Mouse (Mus musculus): ENCODE measurements around the gene Nle1. TPM values are rescaled to one million over a fixed set of nuclear protein-coding genes. Genes with fewer than 3 reads are reported as not detected.

Gene Nle1
- 25.6 TPM for polyA plus RNA-seq (2015; fragmentation: Illumina TruSeq; extraction: RNeasy Lipid Tissue Mini Kit (QIAGEN cat#74804); ENCODE audit: insufficient read depth, low replicate concordance)

DNA sequence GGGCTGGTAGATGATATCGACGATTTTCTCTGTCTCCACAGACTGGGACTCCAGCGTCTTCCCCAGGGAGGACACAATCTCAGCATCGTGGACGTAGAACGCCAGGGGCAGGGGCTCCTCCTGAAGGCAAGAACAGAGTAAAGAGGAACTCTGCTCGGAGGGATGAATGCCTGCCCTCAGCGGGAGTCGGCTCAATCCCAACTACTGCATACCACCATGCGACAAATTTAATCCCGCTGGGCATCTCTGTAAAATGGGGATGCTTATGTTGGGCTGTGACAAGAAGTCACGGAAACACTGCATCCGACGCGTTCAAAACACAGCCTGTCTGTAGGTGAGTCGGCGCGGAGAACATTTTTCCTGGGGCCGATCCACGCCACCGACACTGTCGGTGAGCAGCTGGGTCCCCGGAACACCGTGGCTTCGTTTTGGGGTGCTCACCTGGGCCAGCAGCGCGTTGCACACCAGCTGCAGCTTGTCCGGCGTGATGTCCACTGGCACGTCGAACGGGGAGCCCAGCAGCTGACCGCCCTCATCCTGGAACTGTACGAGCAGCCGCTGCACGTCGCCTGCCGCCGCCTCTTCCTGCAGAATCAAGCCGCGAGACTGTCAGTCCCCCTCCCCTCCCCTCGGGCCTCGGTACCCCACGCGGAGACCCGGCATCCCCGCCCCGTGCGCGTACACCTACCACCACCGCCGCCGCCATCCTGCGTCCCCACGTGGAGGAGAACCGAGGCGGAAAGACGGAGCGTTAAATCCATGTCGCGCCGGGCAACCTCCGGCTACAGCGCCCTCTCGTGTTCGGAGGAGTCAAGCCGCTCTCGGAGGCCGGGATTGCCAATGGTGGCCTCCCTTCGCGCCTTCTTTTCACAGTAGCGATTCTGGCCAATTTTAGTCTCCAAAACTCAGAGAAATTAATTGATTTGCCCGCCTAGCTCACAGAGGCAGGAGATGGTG lies at the start of gene Nle1:
Nle1 (minus strand) TSS at position 761 of the 957 bp plus-strand sequence.

DNA sequence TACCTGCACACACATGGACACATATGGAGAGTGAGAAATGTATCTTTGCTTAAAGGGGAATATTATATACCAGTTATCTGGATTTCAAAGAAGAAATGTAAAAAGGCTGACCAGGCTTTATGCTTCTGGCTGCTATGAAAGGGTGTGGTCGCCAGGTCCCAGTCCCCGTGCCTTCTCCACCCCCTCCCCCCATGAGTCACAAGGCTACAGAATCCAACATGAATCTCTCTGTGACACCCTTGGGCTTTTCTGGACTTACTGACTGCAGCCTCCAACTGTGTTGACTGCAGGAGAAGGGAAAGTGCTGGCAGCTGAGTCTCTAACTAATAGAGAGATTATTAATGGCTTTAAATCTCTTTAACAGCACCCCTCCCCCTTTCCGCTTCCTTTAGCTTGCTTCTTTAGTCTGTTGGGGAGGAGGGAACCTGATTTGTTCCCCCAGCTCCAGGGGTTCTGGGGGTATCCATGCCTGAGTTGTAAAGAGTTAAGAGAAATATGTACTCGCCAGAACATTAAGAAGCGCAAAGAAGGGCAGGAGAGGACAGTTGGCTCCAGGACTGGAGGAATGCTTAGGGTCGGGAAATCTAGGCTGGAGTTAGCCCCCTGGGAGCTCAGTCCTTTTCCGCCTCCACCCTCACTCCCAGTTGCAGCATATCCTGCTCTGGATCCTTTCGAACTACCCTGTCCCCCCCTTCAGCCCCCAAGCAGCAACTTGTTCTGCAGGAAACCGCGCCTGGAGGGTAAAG lies 42.7 kb upstream of the Nle1 start, which contains the start of gene Slfn5:
Slfn5 (plus strand) TSS at position 614 of the 746 bp plus-strand sequence.

DNA sequence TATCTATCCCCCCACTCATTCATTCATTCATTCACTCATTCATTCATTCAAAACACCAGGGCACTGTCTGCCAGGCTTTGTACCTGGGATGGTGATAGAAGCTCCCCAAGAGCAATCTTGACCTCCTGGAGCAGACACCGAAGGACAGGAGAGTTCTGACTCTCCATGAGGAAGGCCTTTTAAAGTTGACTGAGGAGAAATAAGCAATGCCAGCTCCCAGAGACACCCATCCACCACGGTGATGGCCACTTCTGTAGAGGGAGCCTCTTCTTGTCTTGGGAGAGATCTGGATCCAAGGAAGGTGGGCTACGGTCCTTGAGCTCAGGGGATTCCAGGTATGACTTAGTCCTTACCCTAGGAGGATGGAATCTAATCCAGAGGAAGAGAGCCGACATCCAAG lies 2.0 kb upstream of the Nle1 start, which contains the start of gene Unc45b:
Unc45b (plus strand) TSS at position 301 of the 400 bp plus-strand sequence.

DNA sequence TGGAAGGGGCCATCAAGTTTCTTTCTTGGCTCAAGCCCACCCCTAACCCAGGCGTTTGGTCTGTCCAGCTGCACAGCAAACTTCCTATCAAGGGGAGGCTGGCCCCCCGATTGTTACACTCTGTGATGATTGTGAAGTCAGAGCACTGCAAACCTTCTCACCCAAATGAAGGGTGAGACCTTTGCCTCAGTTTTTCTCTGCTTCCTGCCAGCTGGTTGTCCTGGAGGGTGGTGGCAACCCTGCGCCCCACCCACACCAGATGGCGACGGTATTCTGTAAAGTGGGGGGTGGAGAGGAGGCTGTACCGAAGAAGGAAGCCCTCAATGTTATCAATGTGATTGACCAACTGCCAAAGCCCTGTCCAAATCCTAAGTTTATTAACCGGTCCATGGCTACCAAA lies 16.3 kb downstream of the Nle1 start, which contains the start of gene Fndc8:
Fndc8 (plus strand) TSS at position 189 of the 400 bp plus-strand sequence.

DNA sequence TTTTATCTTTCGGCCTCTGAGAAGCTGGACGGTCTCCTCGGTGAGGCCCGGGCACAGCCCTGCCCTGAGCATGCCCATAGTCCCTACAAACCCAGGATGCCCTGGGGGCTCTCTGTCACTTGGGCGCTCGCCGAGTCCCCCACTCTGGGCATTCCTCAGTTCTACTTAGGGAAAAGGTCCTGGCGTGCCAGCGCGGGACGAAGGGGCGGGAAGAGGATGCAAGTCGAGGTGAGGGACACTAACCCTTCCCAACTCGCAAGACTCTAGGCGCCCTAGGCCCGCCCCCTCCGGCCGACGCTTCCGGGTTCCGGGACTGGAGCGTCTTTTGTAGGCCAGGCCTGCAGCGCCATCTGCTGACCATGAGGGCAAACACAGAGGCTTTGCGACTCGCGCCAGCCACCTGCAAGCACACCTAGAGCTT lies 17.9 kb downstream of the Nle1 start, which contains the start of gene Rad51d:
Rad51d (minus strand) TSS at position 273 of the 421 bp plus-strand sequence.

DNA sequence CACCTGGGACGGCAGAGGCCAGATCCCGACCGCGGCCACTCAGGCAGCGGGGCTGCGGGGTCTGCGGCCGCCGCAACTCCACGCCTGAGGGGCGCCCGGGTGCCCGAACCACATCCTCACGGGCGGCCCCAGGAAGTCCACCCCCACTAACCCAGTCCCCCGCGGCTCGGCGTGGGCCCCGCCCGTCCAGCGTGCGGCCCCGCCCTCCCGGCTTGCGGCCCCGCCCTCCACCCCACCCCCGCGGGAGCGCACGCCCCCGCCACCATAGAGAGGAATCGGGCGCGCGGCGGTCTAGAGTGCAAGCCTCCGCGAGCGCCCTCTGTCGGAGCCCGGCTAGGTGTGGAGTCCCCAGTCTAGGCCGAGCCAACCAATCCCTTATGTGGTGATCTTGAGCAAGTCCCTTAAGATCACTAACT lies 37.2 kb downstream of the Nle1 start, which contains the start of gene Rffl:
Rffl (minus strand) TSS at position 180 of the 416 bp plus-strand sequence.

Other genes starting within 250 kb of the Nle1 start
- gene Cct6b, start 144.1 kb downstream of the Nle1 start, polyA plus RNA-seq (2015; fragmentation: Illumina TruSeq; extraction: RNeasy Lipid Tissue Mini Kit (QIAGEN cat#74804); ENCODE audit: insufficient read depth, low replicate concordance) = 0.64 TPM
- gene Zfp830, start 144.1 kb downstream of the Nle1 start, polyA plus RNA-seq (2015; fragmentation: Illumina TruSeq; extraction: RNeasy Lipid Tissue Mini Kit (QIAGEN cat#74804); ENCODE audit: insufficient read depth, low replicate concordance) = 28.1 TPM
- 21.9 TPM for gene Lig3, start 127.3 kb downstream of the Nle1 start, polyA plus RNA-seq (2015; fragmentation: Illumina TruSeq; extraction: RNeasy Lipid Tissue Mini Kit (QIAGEN cat#74804); ENCODE audit: insufficient read depth, low replicate concordance)
- 22.0 TPM for gene Rffl, start 37.2 kb downstream of the Nle1 start, polyA plus RNA-seq (2015; fragmentation: Illumina TruSeq; extraction: RNeasy Lipid Tissue Mini Kit (QIAGEN cat#74804); ENCODE audit: insufficient read depth, low replicate concordance)
- gene Rad51d, start 17.8 kb downstream of the Nle1 start, polyA plus RNA-seq (2015; fragmentation: Illumina TruSeq; extraction: RNeasy Lipid Tissue Mini Kit (QIAGEN cat#74804); ENCODE audit: insufficient read depth, low replicate concordance) = 14.4 TPM
- gene Fndc8, start 16.3 kb downstream of the Nle1 start, polyA plus RNA-seq (2015; fragmentation: Illumina TruSeq; extraction: RNeasy Lipid Tissue Mini Kit (QIAGEN cat#74804); ENCODE audit: insufficient read depth, low replicate concordance) = not detected
- gene Unc45b, start 2.1 kb upstream of the Nle1 start, polyA plus RNA-seq (2015; fragmentation: Illumina TruSeq; extraction: RNeasy Lipid Tissue Mini Kit (QIAGEN cat#74804); ENCODE audit: insufficient read depth, low replicate concordance) = 0.65 TPM
- gene Slfn5, start 42.9 kb upstream of the Nle1 start, polyA plus RNA-seq (2015; fragmentation: Illumina TruSeq; extraction: RNeasy Lipid Tissue Mini Kit (QIAGEN cat#74804); ENCODE audit: insufficient read depth, low replicate concordance) = 69.7 TPM
- gene Slfn9, start 83.4 kb upstream of the Nle1 start, polyA plus RNA-seq (2015; fragmentation: Illumina TruSeq; extraction: RNeasy Lipid Tissue Mini Kit (QIAGEN cat#74804); ENCODE audit: insufficient read depth, low replicate concordance) = 7.9 TPM
- gene Slfn8, start 112.4 kb upstream of the Nle1 start, polyA plus RNA-seq (2015; fragmentation: Illumina TruSeq; extraction: RNeasy Lipid Tissue Mini Kit (QIAGEN cat#74804); ENCODE audit: insufficient read depth, low replicate concordance) = 77.5 TPM
- gene Slfn2, start 156.7 kb upstream of the Nle1 start, polyA plus RNA-seq (2015; fragmentation: Illumina TruSeq; extraction: RNeasy Lipid Tissue Mini Kit (QIAGEN cat#74804); ENCODE audit: insufficient read depth, low replicate concordance) = 306 TPM
- gene Slfn1, start 208.4 kb upstream of the Nle1 start, polyA plus RNA-seq (2015; fragmentation: Illumina TruSeq; extraction: RNeasy Lipid Tissue Mini Kit (QIAGEN cat#74804); ENCODE audit: insufficient read depth, low replicate concordance) = 71.6 TPM